Mouse (Mus musculus) bone marrow, adult 2 months (tissue): ENCODE measurements around the gene Rac1.

Experiments
- CTCF ChIP-seq: fragments of 200-500 bp; IDR thresholded peaks from 2 replicates; pipeline ENCODE4 v1.5.1; 2011; ENCODE audit warnings: low read length, control low read depth; ENCODE audit not compliant: control insufficient read depth, insufficient read depth
- POLR2A ChIP-seq: fragments of 200-500 bp; IDR thresholded peaks from 2 replicates; pipeline ENCODE4 v1.6.1; 2011; ENCODE audit warnings: low read depth, mild to moderate bottlenecking, control low read depth, low read length, borderline replicate concordance; ENCODE audit not compliant: control insufficient read depth

DNA sequence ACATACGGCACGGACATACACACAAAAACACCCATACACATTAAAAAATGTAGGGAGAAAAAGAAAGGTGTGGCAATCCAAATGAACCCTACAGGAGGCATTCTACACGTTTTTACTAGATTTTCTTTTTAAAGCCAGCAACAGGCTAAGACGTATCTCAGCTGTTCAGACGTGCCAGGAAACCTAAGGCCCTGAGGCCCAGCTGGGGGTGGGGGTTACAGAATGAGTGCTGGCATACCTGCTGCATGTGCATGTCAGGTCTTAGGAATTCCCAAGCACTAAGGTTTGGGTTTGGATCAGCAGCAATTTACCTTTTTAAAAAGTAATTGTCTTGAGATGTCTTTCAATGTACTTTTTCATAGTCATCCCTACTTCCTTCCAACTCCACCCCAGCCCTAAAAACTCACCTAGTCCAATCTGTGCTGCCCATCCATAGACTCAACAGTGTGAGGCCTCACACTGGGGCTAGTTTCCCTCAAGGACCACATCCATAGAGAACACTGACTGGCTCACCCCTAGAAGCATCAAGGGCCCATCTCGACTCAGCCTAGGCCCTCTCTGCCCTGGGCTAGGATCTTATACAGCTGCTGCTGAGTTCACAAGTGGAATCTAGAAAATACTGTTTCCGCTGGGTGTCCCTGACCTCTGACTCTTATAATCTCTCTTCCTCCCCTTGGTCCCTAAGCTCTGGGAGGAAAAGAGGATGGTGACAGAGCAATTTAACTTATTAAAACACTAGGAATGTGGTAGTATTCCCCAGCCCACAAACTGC lies 2.2 kb downstream of the Rac1 start:
- TF ChIP-seq POLR2A (no peak), CTCF (no peak)
